Mouse (Mus musculus) G1E (cell line): ENCODE data around the gene Ell. TPM values are rescaled to one million over a fixed set of nuclear protein-coding genes. Genes with fewer than 3 reads are reported as not detected.

Experiments used
- ATAC-seq: 2 replicates; pipeline ENCODE4 v1.8.0; 2016; ENCODE audit warnings: mild to moderate bottlenecking; ENCODE audit not compliant: insufficient number of reproducible peaks, poor library complexity, low FRiP score, severe bottlenecking; ENCODE audit errors: extremely low read depth
- DNase-seq: peaks from one replicate; pipeline ENCODE4 v3.0.0; 2012; ENCODE audit warnings: low spot score
- H3K27me3 ChIP-seq: 2 replicates; pipeline ENCODE4 v1.6.1; 2012; ENCODE audit warnings: mild to moderate bottlenecking, low read length, inconsistent platforms; ENCODE audit not compliant: insufficient read depth
- H3K36me3 ChIP-seq: replicated peaks from 2 replicates; pipeline ENCODE3; 2012; ENCODE audit warnings: mild to moderate bottlenecking, inconsistent platforms
- H3K4me1 ChIP-seq: 2 replicates; pipeline ENCODE4 v1.6.1; 2012; ENCODE audit warnings: low read depth, low read length, inconsistent platforms, mixed read lengths; ENCODE audit not compliant: insufficient read depth
- H3K4me3 ChIP-seq: 2 replicates; pipeline ENCODE4 v1.5.1; 2012; ENCODE audit warnings: low read depth, mild to moderate bottlenecking, inconsistent platforms, low read length, moderate library complexity, mixed read lengths
- H3K9me3 ChIP-seq: replicated peaks from 2 replicates; pipeline ENCODE4 v1.6.1; 2012; ENCODE audit warnings: inconsistent platforms
- CTCF ChIP-seq: IDR thresholded peaks from 2 replicates; pipeline ENCODE4 v1.5.1; 2012; ENCODE audit warnings: low read depth, low read length, inconsistent platforms, mixed read lengths
- GATA1 ChIP-seq: IDR thresholded peaks from 2 replicates; pipeline ENCODE4 v1.6.1; 2012; ENCODE audit warnings: borderline replicate concordance, low read length, inconsistent platforms, mixed read lengths
- GATA2 ChIP-seq: IDR thresholded peaks from 2 replicates; pipeline ENCODE4 v1.6.1; 2012; ENCODE audit warnings: low read depth, low read length, inconsistent platforms, borderline replicate concordance
- POLR2AphosphoS5 ChIP-seq: IDR thresholded peaks from 2 replicates; pipeline ENCODE4 v1.6.1; 2012; ENCODE audit warnings: low read depth, low read length, inconsistent platforms; ENCODE audit not compliant: insufficient replicate concordance
- TAL1 ChIP-seq: conservative IDR thresholded peaks from 2 replicates; pipeline ENCODE4 v1.6.1; 2012; ENCODE audit warnings: low read depth, low read length, inconsistent platforms, mixed read lengths
- polyA plus RNA-seq: library from polyadenylated mRNA; stranded (reverse); fragments of >175 nt; gene quantifications from 2 replicates; pipeline ENCODE4 v1.2.3, GENCODE M21; 2012
- total RNA-seq, 2 experiments: library from RNA; stranded (forward) in 1 of 2; stranded (reverse) in 1 of 2; fragments of 200-1000 nt in 1 of 2; fragments of >200 nt in 1 of 2; fragmentation: Nextera tagmentation in 1 of 2; gene quantifications; 2 replicates each; pipeline ENCODE4 v1.2.3; 2014 to 2017

The Ell gene
- total and polyA plus RNA-seq, 3 experiments: 7.6 to 56.4 (median 22.7) TPM

- H3K4me3 ChIP-seq: peak overlapping the region; percentile 81
- H3K36me3 ChIP-seq: peaks cover 37% of the 10 kb centered on the region
- no peaks in the 10 kb centered on the region for H3K27me3 ChIP-seq
- H3K9me3 ChIP-seq: no peaks in the 10 kb centered on the region
- peaks cover 66% of the 10 kb centered on the region for H3K4me1 ChIP-seq
- TF ChIP-seq CTCF: no peak
- no peak for TF ChIP-seq POLR2AphosphoS5
- no peak for TF ChIP-seq TAL1
- no peak for TF ChIP-seq GATA1
- ATAC-seq (no peak), DNase-seq (no peak)
Measured at GRCm38 (mm10) chr8:70527111-70527511, 12.1 kb upstream of the Ell start.

GRCm38 (mm10) chr8:70527512-70528181, 11.6 kb upstream of the Ell start, which contains the start of the genes Fkbp8 and Kxd1:
Gene Fkbp8 (plus strand): TSS chr8:70527724.
Gene Kxd1 (minus strand): TSS chr8:70527956.
- ATAC-seq (peak; percentile 83), DNase-seq (peak; percentile 97)
- TF ChIP-seq CTCF (no peak), TAL1 (no peak), GATA1 (no peak), GATA2 (no peak), POLR2AphosphoS5 (no peak)
- H3K9me3 ChIP-seq: no peaks in the 10 kb centered on the region
- H3K36me3 ChIP-seq: peaks cover 42% of the 10 kb centered on the region
- H3K4me1 ChIP-seq: peaks cover 69% of the 10 kb centered on the region
- peak within 1 kb of the TSS; percentile 81 for H3K4me3 ChIP-seq
- H3K27me3 ChIP-seq: no peaks in the 10 kb centered on the region

GRCm38 (mm10) chr8:70528182-70528797, 11.0 kb upstream of the Ell start:
- Histone ChIP-seq H3K27me3 (no peaks in the 10 kb centered on the region), H3K4me3 (peak overlapping the region; percentile 81), H3K36me3 (peaks cover 47% of the 10 kb centered on the region), H3K9me3 (no peaks in the 10 kb centered on the region), H3K4me1 (peaks cover 73% of the 10 kb centered on the region)
- TF ChIP-seq GATA1: no peak
- TF ChIP-seq GATA2: no peak
- TF ChIP-seq CTCF: no peak
- TF ChIP-seq POLR2AphosphoS5: no peak
- no peak for TF ChIP-seq TAL1
- ATAC-seq (no peak), DNase-seq (no peak)

GRCm38 (mm10) chr8:70529299-70529698, 10.0 kb upstream of the Ell start:
- Histone ChIP-seq H3K36me3 (peaks cover 56% of the 10 kb centered on the region), H3K9me3 (no peaks in the 10 kb centered on the region), H3K27me3 (no peaks in the 10 kb centered on the region), H3K4me3 (peak overlapping the region; percentile 81), H3K4me1 (peaks cover 72% of the 10 kb centered on the region)
- TF ChIP-seq GATA2 (no peak), CTCF (no peak), GATA1 (no peak), POLR2AphosphoS5 (no peak), TAL1 (no peak)
- ATAC-seq (peak; percentile 56), DNase-seq (peak; percentile 63)

GRCm38 (mm10) chr8:70529741-70530161, 9.5 kb upstream of the Ell start:
- ATAC-seq: no peak
- DNase-seq: no peak
- H3K4me1 ChIP-seq: peaks cover 72% of the 10 kb centered on the region
- H3K27me3 ChIP-seq: no peaks in the 10 kb centered on the region
- no peaks in the 10 kb centered on the region for H3K9me3 ChIP-seq
- H3K4me3 ChIP-seq: peak overlapping the region; percentile 81; the same call in 1 of the 2 replicates
- H3K36me3 ChIP-seq: peaks cover 61% of the 10 kb centered on the region
- TF ChIP-seq CTCF (no peak), TAL1 (no peak), GATA2 (no peak), GATA1 (no peak), POLR2AphosphoS5 (no peak)

GRCm38 (mm10) chr8:70530314-70530713, 8.9 kb upstream of the Ell start:
- TF ChIP-seq GATA2 (no peak), POLR2AphosphoS5 (no peak), TAL1 (no peak), GATA1 (no peak), CTCF (no peak)
- no peak overlapping the region for H3K4me3 ChIP-seq

More at GRCm38 (mm10) chr8:70530314-70530713, 8.9 kb upstream of the Ell start:
- DNase-seq (no peak), ATAC-seq (no peak)
- Histone ChIP-seq H3K27me3 (no peaks in the 10 kb centered on the region), H3K36me3 (peaks cover 63% of the 10 kb centered on the region), H3K9me3 (no peaks in the 10 kb centered on the region), H3K4me1 (peaks cover 70% of the 10 kb centered on the region)
